Mouse (Mus musculus) heart, postnatal 14 days (tissue): ENCODE results near the gene Rpa1. TPM values are rescaled to one million over a fixed set of nuclear protein-coding genes. Genes with fewer than 3 reads are reported as not detected.
"Not testable (repeated sequence)": the region's sequence is repeated elsewhere in the genome, so short reads cannot be mapped to it uniquely, and the experiment has no call there.

Experiments used
- DNase-seq, 2 experiments: peaks; one replicate each; pipeline ENCODE4 v3.0.0; 2021 to 2022
- intact Hi-C: fragments of 180-260 bp; cut with DNase I; formaldehyde crosslinking; loops from one replicate; pipeline ENCODE4 v1.15.1; 2025
- total RNA-seq, 2 experiments: library from RNA; stranded (reverse); gene quantifications; 2 replicates each; pipeline ENCODE4 v1.2.3; 2021

Rpa1 gene
- total RNA-seq, 2 experiments from 2014 or later: 66.9 to 70.5 TPM

GRCm38 (mm10) chr11:75290566-75291271 lies 57.4 kb downstream of the Rpa1 start:
- intact Hi-C loops: loop anchor here (1.0 to 5.0 kb wide), 3 partner anchors 97 to 343 kb away; partner anchors contain the start of gene Rtn4rl1
- DNase-seq: peak; percentile 87 to 94

GRCm38 (mm10) chr11:75289120-75289519 lies 59.0 kb downstream of the Rpa1 start:
- intact Hi-C loops: loop anchor here (5.0 kb wide), 1 partner anchor 37 kb away; no protein-coding TSS in a partner anchor

GRCm38 (mm10) chr11:75288517-75288916 lies 59.6 kb downstream of the Rpa1 start:
- intact Hi-C loops: loop anchor here (5.0 kb wide), 1 partner anchor 36 kb away; no protein-coding TSS in a partner anchor
- no peak for DNase-seq

More at GRCm38 (mm10) chr11:75289120-75289519, 59.0 kb downstream of the Rpa1 start:
- DNase-seq: no peak

GRCm38 (mm10) chr11:75287940-75288339 lies 60.2 kb downstream of the Rpa1 start:
- intact Hi-C loops: loop anchor here (5.0 kb wide), 1 partner anchor 36 kb away; no protein-coding TSS in a partner anchor
- DNase-seq: no peak

DNA sequence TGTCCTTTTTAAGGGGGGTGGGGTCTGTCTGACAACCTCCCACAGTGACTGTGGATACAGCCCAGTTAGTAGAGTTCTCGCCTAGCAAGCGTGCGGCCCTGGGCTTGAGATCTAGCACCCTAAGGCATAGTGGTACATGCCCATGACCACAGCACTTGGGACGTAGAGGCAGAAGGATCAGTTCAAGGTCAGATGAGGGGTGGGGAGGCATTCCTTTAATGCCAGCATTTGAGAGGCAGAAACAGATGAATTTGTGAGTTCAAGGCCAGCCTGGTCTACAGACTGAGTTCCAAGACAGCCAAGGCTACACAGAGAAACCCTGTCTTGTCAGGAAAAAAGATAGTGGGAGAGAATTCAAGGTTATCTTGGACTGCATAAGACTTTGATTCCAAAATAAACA lies 61.3 kb downstream of the Rpa1 start:
- no peak for DNase-seq
- intact Hi-C loops: loop anchor here (5.0 kb wide), 1 partner anchor 35 kb away; no protein-coding TSS in a partner anchor

- DNase-seq: no peak
- intact Hi-C loops: loop anchor here (5.0 kb wide), 1 partner anchor 34 kb away; no protein-coding TSS in a partner anchor
These were observed 62.1 kb downstream of the Rpa1 start for GRCm38 (mm10) chr11:75285893-75286467.

- DNase-seq, intact Hi-C loops: not testable (repeated sequence)
These were observed 64.3 kb downstream of the Rpa1 start for GRCm38 (mm10) chr11:75283784-75284183.

DNA sequence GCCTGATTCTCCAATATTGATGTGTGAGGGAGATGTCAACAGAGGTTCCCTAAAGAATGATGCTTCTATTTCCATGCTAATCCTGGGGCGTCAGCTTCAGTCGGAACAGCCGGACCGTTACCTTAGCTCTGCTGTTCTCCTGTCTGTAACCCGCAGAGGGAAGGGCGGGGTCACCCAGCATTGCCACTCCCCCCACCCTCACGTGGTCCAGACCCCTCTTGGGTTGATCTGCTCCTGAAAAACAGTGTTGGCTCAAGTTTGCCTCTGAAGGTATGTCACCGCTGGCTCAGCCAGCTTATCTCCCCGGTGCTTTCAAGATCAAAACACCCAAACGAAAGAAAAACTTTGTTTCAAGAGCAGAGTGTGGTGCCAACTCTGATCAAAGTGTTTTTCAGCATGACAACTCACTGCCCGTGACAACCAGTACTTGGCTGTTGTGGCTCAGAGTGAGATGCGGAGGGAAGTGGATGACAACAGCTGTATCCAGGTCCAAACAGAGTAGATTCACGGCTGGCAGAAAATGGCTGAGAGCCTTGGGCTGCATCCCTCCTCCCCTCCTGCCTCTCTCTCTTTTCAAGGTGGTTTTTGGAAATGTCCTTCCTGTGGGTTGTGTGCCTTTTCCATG lies 65.5 kb downstream of the Rpa1 start:
- intact Hi-C loops: no loop called here
- no peak for DNase-seq

DNA sequence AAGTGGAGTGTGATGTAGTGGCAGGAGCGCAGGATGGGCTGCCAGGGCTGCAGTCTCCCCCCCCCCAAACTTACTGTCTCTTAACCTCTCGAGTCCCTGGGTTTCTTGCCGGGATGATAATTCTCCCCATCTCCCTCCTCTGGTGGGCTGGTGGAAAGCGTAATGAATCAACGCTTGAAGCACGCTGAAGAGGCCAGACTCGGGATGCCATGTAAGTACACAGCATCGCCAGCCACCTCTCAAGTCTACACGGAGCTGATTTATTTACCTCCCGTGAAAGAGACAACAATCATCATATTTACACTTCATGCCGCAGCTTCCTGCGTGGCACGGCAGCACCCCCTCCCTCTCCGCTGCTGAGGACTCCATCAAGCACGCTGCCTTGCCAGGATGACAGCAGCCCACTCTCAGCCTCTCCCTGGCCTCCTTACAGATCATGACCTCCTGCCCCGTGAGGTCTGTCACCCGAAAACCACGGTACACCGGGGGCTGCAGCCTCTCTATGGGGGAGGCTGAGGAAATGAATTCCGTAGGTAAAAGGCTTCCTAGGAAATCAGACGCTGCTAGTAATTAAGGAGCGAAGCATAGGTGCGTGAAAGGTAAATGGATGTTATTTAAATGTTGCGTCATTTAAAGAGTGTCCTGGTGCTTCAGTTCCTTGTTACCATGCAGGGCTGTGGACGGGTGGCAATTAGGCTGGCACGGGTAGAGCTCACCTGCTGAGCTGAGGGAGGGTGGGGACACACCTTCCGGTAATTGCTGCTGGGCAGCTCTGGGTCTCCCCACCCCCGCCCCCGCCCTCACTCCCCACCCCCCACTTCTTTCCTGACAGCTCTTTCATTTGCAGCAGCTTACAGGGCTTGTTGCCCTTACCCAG lies 66.5 kb downstream of the Rpa1 start:
- DNase-seq: no peak
- intact Hi-C loops: no loop called here

GRCm38 (mm10) chr11:75280435-75281001 lies 67.6 kb downstream of the Rpa1 start:
- intact Hi-C loops: no loop called here

DNA sequence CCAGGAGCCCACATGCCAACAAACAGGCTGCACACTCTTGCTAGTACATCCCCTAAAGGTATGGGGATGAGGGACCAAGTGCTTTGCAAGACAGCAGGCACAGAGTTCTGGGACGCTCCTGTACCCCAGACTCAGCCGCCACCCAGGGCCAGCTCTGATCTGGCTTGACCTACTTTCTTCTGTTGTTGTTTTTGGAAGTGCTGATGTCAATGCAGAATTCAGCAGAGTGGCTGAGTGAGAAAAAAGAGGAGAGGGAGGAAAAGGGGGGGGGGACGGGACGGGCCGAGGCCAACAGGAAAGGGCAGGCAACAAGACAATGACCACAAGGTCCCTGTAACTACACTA lies 68.1 kb downstream of the Rpa1 start:
- intact Hi-C loops: no loop called here
- no peak for DNase-seq

More at GRCm38 (mm10) chr11:75280435-75281001, 67.6 kb downstream of the Rpa1 start:
- DNase-seq: no peak

DNA sequence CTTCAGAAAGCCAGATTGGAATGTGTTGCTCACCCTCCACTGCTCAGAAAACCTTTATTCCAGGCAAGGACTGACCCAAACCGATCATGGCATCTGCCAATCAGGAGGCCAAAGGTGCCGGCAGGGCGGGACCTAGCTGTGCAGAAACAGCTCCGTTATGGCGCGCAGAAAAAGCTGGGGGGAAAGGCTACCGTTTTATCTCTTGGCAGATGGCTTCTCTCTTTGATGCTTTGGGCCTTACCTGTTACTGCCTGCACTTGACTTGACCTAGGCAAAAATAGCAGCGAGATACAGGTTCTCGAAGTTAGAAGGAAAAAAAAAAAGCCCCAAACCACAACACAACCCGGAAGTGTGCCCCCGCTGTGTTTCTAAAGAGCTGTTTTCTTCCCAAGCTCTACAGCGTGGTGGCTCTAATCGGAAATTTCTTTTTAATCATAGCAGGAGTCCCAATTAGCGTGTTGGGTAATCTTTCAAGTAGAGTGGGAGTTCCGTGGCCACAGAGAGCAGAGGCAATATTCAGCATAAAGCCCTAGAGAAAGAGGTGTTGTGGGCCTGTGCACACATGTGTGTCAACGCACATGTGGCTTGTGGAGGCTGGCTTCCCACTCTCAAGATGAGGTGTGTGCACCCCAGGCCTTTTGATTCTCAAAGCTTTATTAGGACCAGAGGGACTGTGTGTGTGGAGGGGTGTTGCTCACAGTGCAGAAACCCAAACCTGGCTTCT lies 68.6 kb downstream of the Rpa1 start:
- peak in 1 of 2 experiments; percentile 46 for DNase-seq
- intact Hi-C loops: no loop called here

DNA sequence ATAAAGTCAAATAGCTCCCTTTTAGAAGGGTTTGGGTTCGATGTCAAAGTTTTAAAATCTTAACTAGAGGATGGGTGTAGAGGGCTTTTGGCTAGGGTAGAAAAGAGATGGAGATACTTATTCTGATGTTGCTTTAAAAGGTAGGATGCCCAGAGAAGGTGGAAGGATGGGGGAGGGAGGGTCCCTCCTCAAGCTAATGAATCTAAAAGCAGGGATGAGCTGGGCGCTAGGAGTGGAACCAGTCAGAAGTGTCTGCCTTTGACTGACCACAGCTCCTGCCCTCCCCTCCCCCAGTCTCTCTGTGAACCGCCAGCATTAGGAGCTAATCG lies 69.1 kb downstream of the Rpa1 start:
- DNase-seq: no peak
- intact Hi-C loops: no loop called here

GRCm38 (mm10) chr11:75278115-75278514 lies 70.0 kb downstream of the Rpa1 start:
- intact Hi-C loops: no loop called here
- no peak for DNase-seq

- no peak for DNase-seq
- intact Hi-C loops: no loop called here
These were observed 73.1 kb downstream of the Rpa1 start for GRCm38 (mm10) chr11:75275035-75275434.

- no peak for DNase-seq
- intact Hi-C loops: no loop called here
These were observed 74.7 kb downstream of the Rpa1 start for GRCm38 (mm10) chr11:75273466-75273865.

- DNase-seq: peak; percentile 67 to 75
- intact Hi-C loops: no loop called here
These were observed 77.1 kb downstream of the Rpa1 start for GRCm38 (mm10) chr11:75270985-75271434.

GRCm38 (mm10) chr11:75270276-75270984 lies 77.7 kb downstream of the Rpa1 start:
- intact Hi-C loops: no loop called here
- no peak for DNase-seq

GRCm38 (mm10) chr11:75269213-75269612 lies 78.9 kb downstream of the Rpa1 start:
- intact Hi-C loops: no loop called here
- DNase-seq: no peak
